Mouse (Mus musculus) heart, embryonic 10.5 days (tissue): ENCODE data around the gene Coro1b. TPM values are rescaled to one million over a fixed set of nuclear protein-coding genes. Genes with fewer than 3 reads are reported as not detected.

Source experiments
- DNase-seq: peaks from one replicate; pipeline ENCODE4 v3.0.0-alpha.2; 2017; ENCODE audit warnings: low spot score
- H3K27ac ChIP-seq: fragments of 300-500 bp; sonication (generic); 2 replicates; pipeline ENCODE4 v1.5.1; 2016; ENCODE audit warnings: mild to moderate bottlenecking
- H3K27me3 ChIP-seq: fragments of 300-500 bp; sonication (generic); 2 replicates; pipeline ENCODE4 v1.6.1; 2016; ENCODE audit warnings: mild to moderate bottlenecking; ENCODE audit not compliant: poor library complexity, insufficient read depth, severe bottlenecking
- H3K36me3 ChIP-seq: fragments of 300-500 bp; sonication (generic); 2 replicates; pipeline ENCODE4 v1.6.1; 2016; ENCODE audit warnings: mild to moderate bottlenecking, moderate library complexity
- H3K4me1 ChIP-seq: fragments of 300-500 bp; sonication (generic); 2 replicates; pipeline ENCODE4 v1.6.1; 2016; ENCODE audit warnings: mild to moderate bottlenecking
- H3K4me3 ChIP-seq: fragments of 300-500 bp; sonication (generic); 2 replicates; pipeline ENCODE4 v1.5.1; 2016; ENCODE audit warnings: mild to moderate bottlenecking, moderate library complexity
- H3K9me3 ChIP-seq: fragments of 300-500 bp; sonication (generic); 2 replicates; pipeline ENCODE4 v1.6.1; 2016; ENCODE audit warnings: mild to moderate bottlenecking, moderate library complexity
- WGBS: fragments of 180-500 bp; shearing (Covaris S2); methylation state at CpG from one replicate; pipeline ENCODE4 v1.1.7; 2016; 5-methylcytosine and 5-hydroxymethylcytosine counted together
- polyA plus RNA-seq: library from polyadenylated mRNA; unstranded; fragments of >200 nt; fragmentation: Nextera tagmentation; extraction: Ambion mirVana; gene quantifications from 2 replicates; pipeline ENCODE4 v1.2.1, GENCODE M21; 2016

Gene Coro1b
- polyA plus RNA-seq, 1 experiment from 2014 or later: 146 TPM

DNA sequence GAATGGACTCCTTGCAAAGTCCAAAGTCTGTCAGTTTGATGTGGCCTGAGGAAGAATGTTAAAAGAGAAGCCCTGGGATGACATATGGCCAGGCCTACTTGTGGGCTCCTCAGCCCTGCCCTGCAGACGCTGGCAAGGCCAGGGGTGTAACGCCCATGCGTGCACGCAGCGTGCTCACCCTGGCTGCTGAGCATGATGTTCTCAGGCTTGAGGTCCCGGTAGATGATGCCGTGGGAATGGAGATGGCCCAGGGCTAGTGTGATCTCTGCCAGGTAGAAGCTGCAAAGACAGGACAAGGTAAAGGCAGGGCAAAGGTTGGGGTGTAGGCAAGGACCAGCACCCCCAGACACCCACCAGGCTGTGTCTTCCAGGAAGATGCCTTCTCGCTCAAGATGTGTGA, 10.6 kb downstream of the Coro1b start:
- Histone ChIP-seq H3K27ac (no peak overlapping the region), H3K4me3 (no peak overlapping the region), H3K36me3 (peaks cover 61% of the 10 kb centered on the region), H3K9me3 (no peaks in the 10 kb centered on the region), H3K27me3 (no peaks in the 10 kb centered on the region), H3K4me1 (peaks cover 33% of the 10 kb centered on the region)
- DNase-seq: no peak
- 95% methylated on average over 8 of the region's 8 CpGs for WGBS

- Histone ChIP-seq H3K27ac (peak within 1 kb of the TSS; percentile 85), H3K27me3 (no peaks in the 10 kb centered on the region), H3K9me3 (no peaks in the 10 kb centered on the region), H3K4me1 (peaks cover 20% of the 10 kb centered on the region), H3K36me3 (peaks cover 36% of the 10 kb centered on the region), H3K4me3 (peak within 1 kb of the TSS; percentile 68)
- 6% methylated on average over 42 of the region's 42 CpGs for WGBS
- DNase-seq: peak; percentile 97
Observed at GRCm38 (mm10) chr19:4162646-4163542, 14.5 kb downstream of the Coro1b start, which contains the start of gene Rps6kb2. Rps6kb2 (minus strand) TSS chr19:4163354.

- Histone ChIP-seq H3K9me3 (no peaks in the 10 kb centered on the region), H3K27me3 (no peaks in the 10 kb centered on the region), H3K4me1 (peaks cover 20% of the 10 kb centered on the region), H3K36me3 (peaks cover 30% of the 10 kb centered on the region), H3K27ac (peak overlapping the region; percentile 85), H3K4me3 (peak overlapping the region; percentile 68)
- no peak for DNase-seq
- WGBS: 37% methylated on average over 4 of the region's 4 CpGs
Observed at GRCm38 (mm10) chr19:4163543-4163887, 15.1 kb downstream of the Coro1b start.

- Histone ChIP-seq H3K36me3 (peaks cover 24% of the 10 kb centered on the region), H3K9me3 (no peaks in the 10 kb centered on the region), H3K27me3 (no peaks in the 10 kb centered on the region), H3K4me3 (no peak overlapping the region), H3K4me1 (peaks cover 20% of the 10 kb centered on the region), H3K27ac (no peak overlapping the region)
- 81% methylated on average over 3 of the region's 3 CpGs for WGBS
- no peak for DNase-seq
Observed at GRCm38 (mm10) chr19:4164100-4164499, 15.7 kb downstream of the Coro1b start.

DNA sequence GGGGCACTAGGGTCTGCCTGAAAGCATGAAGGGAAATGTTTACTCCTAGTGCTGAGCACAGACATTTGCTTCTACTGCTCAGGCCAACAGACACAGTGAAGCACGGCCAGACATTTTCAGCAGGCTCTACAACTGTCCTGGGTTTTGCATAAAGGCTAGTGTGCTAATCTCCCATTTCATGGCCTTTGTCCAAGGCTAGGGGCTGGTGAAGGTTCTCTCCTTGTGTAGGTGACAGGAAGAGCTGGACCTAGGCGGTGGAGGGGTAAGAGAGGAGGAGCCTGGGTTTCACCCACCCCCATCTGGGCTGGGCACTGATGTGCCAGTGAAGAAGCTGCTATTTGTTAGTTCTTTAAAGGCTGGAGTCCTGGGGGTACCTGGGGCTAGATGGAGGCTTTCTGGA, 16.3 kb downstream of the Coro1b start:
- no peak for DNase-seq
- no peak overlapping the region for H3K4me3 ChIP-seq
- WGBS: 84% methylated on average over 2 of the region's 2 CpGs
- peaks cover 18% of the 10 kb centered on the region for H3K36me3 ChIP-seq
- H3K27me3 ChIP-seq: no peaks in the 10 kb centered on the region
- H3K27ac ChIP-seq: no peak overlapping the region
- H3K4me1 ChIP-seq: peaks cover 20% of the 10 kb centered on the region
- no peaks in the 10 kb centered on the region for H3K9me3 ChIP-seq

DNA sequence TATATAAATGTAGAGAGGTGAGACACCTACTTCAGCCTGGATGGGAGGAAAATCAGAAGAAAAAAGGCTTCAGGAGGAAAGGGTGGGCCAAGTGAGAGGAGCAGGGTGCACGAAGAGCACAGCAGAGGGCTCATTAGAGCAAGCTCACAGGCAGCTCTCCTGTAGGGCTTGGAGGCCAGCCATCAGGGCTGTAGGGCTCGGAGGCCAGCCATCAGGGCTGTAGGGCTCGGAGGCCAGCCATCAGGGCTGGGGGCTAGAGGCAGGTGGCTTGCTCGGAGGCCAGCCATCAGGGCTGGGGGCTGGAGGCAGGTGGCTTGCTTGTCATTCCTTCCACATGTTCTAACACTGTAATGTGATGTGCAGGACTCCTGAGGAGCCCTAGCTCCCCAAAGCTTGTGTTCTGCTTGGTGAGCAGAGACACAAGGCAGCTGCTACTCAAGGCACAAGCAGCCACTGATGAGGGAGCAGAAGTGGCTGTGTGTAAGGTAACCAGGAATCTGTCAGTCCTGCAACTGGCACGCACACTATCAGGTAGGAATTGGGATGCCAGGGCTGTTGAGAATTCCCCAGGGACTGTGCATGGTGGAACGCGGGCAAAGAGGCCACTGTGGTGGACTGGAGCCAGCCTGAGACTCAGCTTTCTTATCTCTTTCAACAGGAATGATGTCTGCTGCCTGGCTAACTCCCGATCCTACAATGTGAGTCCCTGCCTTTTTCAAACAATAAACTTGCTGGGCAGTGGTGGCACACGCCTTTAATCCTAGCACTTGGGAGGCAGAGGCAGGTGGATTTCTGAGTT, 18.5 kb downstream of the Coro1b start:
- H3K9me3 ChIP-seq: no peaks in the 10 kb centered on the region
- WGBS: 55% methylated on average over 9 of the region's 9 CpGs
- 0 out of 2 replicates have a peak overlapping the region, but pooled peaks have one; percentile 8 for H3K27ac ChIP-seq
- 0 out of 2 replicates have a peak, but pooled peaks cover 3% of the 10 kb centered on the region for H3K27me3 ChIP-seq
- no peak overlapping the region for H3K4me3 ChIP-seq
- H3K4me1 ChIP-seq: peaks cover 34% of the 10 kb centered on the region
- no peak for DNase-seq
- H3K36me3 ChIP-seq: peaks cover under 1% of the 10 kb centered on the region; the same call in 1 of the 2 replicates

- Histone ChIP-seq H3K36me3 (no peaks in the 10 kb centered on the region), H3K27me3 (0 out of 2 replicates have a peak, but pooled peaks cover 3% of the 10 kb centered on the region), H3K27ac (peak overlapping the region; percentile 91), H3K4me1 (peaks cover 31% of the 10 kb centered on the region), H3K4me3 (peak overlapping the region; percentile 56), H3K9me3 (no peaks in the 10 kb centered on the region)
- peak; percentile 100 for DNase-seq
- under 1% methylated on average over 43 of the region's 43 CpGs for WGBS
Observed at GRCm38 (mm10) chr19:4169378-4169784, 21.0 kb downstream of the Coro1b start.

DNA sequence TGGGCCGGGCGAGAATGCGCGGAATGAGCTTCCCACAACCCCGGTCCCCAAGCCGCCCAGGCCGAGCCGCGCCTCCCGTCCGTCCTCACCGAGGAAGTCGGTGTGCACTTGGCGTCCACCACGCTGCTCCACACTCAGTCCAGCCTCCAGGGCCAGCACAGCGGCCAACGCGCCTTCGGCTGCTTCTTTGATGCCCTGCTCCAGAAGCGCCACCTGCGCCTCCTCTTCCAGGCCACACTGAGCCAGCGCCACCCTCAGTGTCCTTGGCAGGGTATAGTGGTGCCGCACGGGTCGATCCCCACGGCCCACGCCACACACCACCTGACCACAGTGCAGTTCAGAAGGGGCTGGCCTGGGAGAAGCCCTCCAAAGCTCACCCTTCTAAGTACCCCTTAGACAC, 21.4 kb downstream of the Coro1b start:
- no peak for DNase-seq
- WGBS: 7% methylated on average over 27 of the region's 27 CpGs
- peaks cover 32% of the 10 kb centered on the region for H3K4me1 ChIP-seq

DNA sequence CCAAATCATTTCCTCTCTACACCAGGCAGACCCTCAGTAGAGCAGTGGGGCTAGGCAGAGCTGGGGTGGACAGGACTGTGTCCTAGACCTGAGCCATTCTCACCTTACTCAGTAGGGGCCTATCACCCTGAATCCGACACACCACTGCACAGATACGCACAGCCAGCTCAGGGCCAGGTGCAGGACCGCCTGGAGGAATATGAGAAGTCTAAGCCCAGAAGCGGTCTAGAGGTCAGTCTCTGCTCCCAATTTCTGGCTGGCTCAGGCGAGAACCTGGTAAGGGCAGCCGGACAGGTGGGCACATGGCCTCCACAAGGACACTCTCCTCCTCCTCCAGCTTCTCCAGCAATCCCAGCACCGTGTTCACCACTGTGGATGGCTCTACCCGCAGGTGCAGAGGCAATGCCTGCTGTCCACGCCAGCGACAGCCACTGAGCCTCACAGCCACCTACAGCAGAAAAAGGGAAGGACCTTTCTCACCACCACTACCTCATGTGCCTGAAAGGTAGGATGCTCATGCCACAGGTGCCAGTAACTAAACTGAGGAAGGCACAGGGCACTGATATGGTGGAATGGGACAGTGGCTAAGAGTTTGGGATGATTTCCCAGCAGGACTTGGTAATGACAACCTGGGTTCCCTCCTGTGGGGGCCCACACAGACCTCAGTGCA, 22.4 kb downstream of the Coro1b start:
- no peak for DNase-seq
- H3K27me3 ChIP-seq: 0 out of 2 replicates have a peak, but pooled peaks cover 3% of the 10 kb centered on the region
- no peaks in the 10 kb centered on the region for H3K36me3 ChIP-seq
- peak overlapping the region; percentile 91 for H3K27ac ChIP-seq
- H3K4me3 ChIP-seq: no peak overlapping the region
- 89% methylated on average over 10 of the region's 10 CpGs for WGBS
- no peaks in the 10 kb centered on the region for H3K9me3 ChIP-seq
- H3K4me1 ChIP-seq: peaks cover 42% of the 10 kb centered on the region

More for the DNA sequence above, 21.4 kb downstream of the Coro1b start:
- Histone ChIP-seq H3K9me3 (no peaks in the 10 kb centered on the region), H3K36me3 (no peaks in the 10 kb centered on the region), H3K27me3 (0 out of 2 replicates have a peak, but pooled peaks cover 3% of the 10 kb centered on the region), H3K4me3 (peak overlapping the region; percentile 56), H3K27ac (peak overlapping the region; percentile 91)

DNA sequence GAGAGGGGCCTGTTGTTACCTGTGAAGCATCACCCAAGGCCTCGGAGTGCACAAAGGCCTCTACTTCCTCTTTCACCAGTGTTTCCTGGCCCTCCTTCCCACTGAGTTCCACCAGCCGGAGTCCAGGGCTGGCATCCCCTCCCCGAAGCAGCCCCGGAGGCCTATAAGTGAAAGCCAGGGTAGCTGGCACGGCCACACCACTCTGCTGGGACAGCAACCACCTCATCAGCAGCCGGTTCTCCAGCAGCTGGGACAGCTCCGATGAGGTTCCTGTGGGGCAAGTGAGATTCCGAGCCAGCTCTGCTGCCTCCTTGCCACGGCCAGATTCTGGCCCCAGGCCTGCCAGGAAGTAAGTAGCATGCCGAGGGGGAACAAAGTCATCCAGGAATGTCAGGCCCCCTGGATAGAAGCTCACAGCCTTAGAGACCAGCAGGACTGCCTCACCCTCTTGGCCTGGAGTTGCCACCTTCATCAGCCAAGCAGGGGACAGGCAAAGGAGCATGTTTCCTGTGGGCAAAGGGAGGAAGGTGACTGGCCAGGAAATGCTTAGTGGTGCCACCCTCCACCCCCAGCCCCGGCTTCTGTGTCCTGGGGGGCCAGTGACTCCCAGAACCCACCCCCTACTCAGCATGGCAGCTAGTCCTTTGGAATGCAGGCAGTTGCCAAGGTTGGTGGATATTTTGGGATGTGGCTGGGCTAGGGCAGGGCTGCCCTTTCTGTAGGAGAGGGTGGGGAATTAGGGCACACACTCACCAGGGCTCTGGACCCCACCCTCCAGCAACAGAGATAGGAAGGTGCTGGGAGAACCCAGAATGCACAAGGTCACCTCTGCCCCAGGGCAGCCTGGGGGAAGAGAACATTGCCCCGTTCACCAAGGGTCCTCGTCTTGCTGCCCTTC, 23.2 kb downstream of the Coro1b start:
- DNase-seq: no peak
- peak overlapping the region; percentile 65 for H3K27ac ChIP-seq
- peaks cover 4% of the 10 kb centered on the region; the same call in 1 of the 2 replicates for H3K27me3 ChIP-seq
- H3K4me3 ChIP-seq: no peak overlapping the region
- H3K4me1 ChIP-seq: peaks cover 44% of the 10 kb centered on the region
- H3K36me3 ChIP-seq: no peaks in the 10 kb centered on the region
- no peaks in the 10 kb centered on the region for H3K9me3 ChIP-seq
- 59% methylated on average over 13 of the region's 13 CpGs for WGBS

DNA sequence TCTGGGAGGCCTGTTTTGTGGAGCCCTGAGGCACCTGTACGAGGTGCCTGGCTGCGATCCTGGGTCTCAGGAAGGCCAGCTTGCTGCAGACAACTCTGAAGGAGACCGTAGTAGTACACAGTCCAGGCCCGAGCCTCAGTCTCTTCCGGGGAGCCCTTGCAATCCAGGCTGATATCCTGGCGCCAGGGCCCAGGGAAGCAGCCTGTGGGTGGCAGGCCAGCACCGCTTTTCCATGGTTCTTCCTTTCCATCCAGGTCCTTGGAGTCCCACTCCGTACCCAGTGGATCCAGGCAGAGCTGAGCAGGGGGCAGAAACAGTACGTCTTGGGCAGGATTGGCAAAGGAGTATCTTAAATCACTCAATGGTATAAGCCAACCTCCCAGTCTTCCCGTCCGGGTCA, 24.5 kb downstream of the Coro1b start:
- Histone ChIP-seq H3K36me3 (no peaks in the 10 kb centered on the region), H3K27me3 (peaks cover 8% of the 10 kb centered on the region; the same call in 1 of the 2 replicates), H3K27ac (no peak overlapping the region), H3K4me3 (no peak overlapping the region), H3K9me3 (no peaks in the 10 kb centered on the region), H3K4me1 (peaks cover 38% of the 10 kb centered on the region)
- DNase-seq: no peak
- WGBS: 56% methylated on average over 11 of the region's 11 CpGs
